Mouse (Mus musculus) cortical plate, adult 2 months (tissue): ENCODE measurements at regions not wholly inside any gene's neighbourhood (a gene's known extent, or its start where the extent isn't known, plus 50 kb on each side); places are given as distances from the start of the nearest gene placed in this dataset.

Experiments
- H3K27ac ChIP-seq: fragments of 200-500 bp; 2 replicates; pipeline ENCODE4 v1.5.1; 2012; ENCODE audit warnings: low read length, control low read depth, inconsistent platforms; ENCODE audit not compliant: insufficient read depth
- H3K4me1 ChIP-seq: fragments of 200-500 bp; 2 replicates; pipeline ENCODE4 v1.6.1; 2011; ENCODE audit warnings: low read length; ENCODE audit not compliant: control insufficient read depth, insufficient read depth
- H3K4me3 ChIP-seq: fragments of 200-500 bp; 2 replicates; pipeline ENCODE4 v1.5.1; 2011; ENCODE audit warnings: mild to moderate bottlenecking, low read length, control low read depth; ENCODE audit not compliant: insufficient read depth
- CTCF ChIP-seq: fragments of 200-500 bp; IDR thresholded peaks from 2 replicates; pipeline ENCODE4 v1.5.1; 2011; ENCODE audit warnings: mild to moderate bottlenecking, control low read depth, low read length; ENCODE audit not compliant: insufficient read depth; ENCODE audit errors: extremely low read depth
- POLR2A ChIP-seq: fragments of 200-500 bp; IDR thresholded peaks from 2 replicates; pipeline ENCODE4 v1.6.1; 2011; ENCODE audit warnings: mild to moderate bottlenecking, low read length, control low read depth; ENCODE audit not compliant: insufficient read depth; ENCODE audit errors: extremely low read depth

DNA sequence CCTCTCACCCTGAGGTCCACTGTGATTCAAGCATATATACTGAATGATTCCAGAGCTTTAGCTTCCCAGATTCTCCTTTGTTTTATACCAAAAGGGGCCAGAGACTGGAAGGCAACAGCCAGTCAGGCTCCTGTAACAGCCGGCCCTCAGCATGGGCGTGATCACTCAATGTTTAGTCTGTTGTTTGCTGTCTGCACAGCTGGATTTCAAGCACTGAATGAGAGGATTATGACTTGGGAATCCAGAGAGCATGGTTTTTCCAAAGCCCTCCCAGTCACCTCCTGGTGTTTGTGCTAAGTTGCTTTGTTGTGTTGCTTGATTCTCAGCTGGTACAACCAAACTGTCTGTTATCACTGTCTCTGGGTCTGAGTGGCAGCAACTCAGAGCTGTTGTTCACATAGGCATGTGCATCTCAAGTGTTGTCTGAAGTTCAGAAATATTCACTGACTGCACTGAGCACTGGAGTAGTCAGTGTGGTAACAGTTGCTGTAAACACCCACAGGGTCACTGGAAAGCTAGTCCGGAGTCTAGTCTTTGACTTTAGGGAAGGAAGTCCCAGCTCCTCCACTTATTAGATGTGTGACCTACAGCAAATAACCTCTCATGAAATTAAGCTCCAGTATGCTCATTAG is 196.9 kb upstream of the Fggy start:
- no peak overlapping the region for H3K4me3 ChIP-seq
- H3K27ac ChIP-seq, result no peak overlapping the region
- TF ChIP-seq POLR2A (no peak), CTCF (no peak)
- H3K4me1 ChIP-seq, result no peaks in the 10 kb centered on the region

DNA sequence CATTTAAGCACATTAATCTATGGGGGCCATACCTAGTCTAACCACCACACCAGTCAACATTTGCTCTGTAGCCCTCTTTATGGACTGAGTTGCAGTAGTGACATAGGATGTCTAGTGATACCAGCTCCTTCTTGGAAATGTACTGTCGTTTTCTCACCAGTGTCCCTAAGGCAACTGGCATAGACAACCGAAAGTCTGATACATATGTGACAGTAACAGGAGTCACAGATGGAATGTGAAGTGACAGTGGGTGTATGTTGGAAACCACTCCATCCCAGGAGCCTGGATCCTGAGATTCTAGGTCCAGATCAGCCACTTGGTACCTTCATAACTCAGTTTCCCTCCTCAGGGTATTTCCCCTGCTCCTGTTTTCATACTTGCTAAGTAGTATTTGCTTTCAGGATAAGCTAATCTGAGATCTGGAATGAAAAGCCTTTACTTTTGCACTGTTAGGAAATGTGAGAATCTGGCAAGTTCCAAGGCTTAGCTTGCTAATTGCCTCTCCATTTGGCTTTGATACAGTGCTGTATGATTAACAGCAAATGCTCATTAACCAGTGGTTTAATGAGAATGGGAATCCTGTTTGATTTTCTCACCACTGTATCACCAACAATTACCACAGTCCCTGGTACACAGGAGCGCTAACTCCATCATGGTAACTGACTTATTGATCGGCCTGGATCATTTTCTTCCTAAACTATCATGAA is 192.8 kb upstream of the Fggy start:
- Histone ChIP-seq H3K27ac (no peak overlapping the region), H3K4me3 (no peak overlapping the region), H3K4me1 (no peaks in the 10 kb centered on the region)
- TF ChIP-seq POLR2A (no peak), CTCF (no peak)

DNA sequence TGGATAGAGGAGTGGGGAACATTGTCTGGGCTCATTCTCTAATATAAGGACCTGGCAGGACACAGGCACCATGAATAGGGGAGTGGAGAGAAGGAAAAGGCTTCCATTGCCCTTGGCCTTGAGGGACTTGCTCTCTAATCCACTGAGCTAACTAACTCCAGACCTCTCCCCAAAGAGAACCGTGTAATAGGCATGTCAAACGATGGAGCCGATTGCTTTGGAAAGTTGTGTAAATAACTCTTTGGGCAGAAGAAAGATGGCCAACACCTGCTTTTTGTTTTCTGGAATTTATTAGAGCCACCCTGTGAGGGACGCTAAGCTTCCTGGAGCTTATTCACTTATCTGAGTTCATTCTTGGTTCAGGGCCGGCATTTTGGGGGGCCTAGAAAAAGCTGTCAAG is 180.9 kb upstream of the Fggy start:
- H3K4me1 ChIP-seq, result no peaks in the 10 kb centered on the region
- TF ChIP-seq CTCF (no peak), POLR2A (no peak)
- H3K27ac ChIP-seq, result no peak overlapping the region

DNA sequence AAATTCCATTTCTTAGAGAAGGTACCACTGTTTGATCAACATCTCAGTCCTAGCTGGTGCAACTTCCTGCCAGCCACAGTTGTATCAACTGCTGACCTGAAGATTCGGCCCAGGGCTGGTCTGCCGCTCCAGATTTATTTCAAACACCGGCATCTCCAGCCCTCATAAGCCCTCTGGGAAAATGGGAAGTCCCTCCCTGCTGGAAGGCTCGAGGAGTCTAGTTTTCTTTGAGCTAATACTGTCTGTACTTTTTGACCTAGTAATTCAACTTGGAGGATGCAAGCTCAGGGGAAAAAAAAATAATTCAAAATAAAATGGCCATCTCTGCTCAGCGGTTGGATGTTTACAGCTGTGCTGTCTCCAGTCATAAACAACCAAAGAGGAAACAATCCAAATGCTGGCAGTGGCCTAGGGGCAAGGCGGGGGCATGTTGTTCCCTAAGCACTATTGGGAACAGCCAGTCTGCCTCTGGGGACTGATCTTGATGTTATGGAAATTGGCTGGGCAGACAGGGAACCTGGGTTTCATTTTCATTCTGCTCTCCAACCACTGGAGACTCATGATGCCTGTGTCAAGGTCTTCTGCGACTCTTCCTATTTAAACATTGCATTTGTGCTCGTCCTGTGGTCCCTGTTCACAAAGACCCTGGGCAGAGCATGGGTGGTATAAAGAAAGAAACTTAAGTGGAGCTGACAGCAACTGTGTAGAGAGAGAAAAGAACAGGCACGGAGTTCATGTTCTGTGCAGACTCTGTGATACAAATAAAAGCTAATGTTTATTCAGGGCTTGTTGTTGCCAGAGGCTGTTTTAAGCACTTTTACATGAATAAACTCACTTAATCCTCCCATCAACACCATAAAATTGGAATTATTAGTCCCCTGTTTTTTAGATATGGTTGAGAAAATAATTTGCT is 179.8 kb upstream of the Fggy start:
- no peak for TF ChIP-seq CTCF
- TF ChIP-seq POLR2A, result no peak
- H3K27ac ChIP-seq, result no peak overlapping the region
- no peaks in the 10 kb centered on the region for H3K4me1 ChIP-seq
- H3K4me3 ChIP-seq, result no peak overlapping the region

More for the DNA sequence above, 180.9 kb upstream of the Fggy start:
- no peak overlapping the region for H3K4me3 ChIP-seq

DNA sequence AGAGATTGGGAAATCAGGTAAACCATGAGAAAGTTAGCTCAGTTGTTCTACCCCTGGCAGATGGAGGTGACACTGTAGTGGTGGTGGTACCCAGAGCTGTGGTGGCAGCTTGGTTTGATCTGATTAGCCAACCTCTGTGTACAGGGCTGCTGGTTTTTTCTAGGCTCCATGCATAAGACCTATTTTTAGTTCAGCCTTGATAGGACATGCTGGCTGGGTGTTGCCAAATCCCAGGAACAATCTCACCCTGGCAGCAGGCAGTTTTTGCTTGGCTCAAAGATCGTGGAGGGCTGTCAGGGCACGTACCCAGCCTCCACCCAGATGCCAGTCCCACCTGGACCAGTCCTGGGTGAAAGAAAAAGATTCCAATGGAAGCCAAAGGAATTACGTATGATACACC is 178.7 kb upstream of the Fggy start:
- H3K4me1 ChIP-seq, result no peaks in the 10 kb centered on the region
- TF ChIP-seq POLR2A, result no peak
- TF ChIP-seq CTCF, result no peak
- no peak overlapping the region for H3K4me3 ChIP-seq
- H3K27ac ChIP-seq, result no peak overlapping the region

DNA sequence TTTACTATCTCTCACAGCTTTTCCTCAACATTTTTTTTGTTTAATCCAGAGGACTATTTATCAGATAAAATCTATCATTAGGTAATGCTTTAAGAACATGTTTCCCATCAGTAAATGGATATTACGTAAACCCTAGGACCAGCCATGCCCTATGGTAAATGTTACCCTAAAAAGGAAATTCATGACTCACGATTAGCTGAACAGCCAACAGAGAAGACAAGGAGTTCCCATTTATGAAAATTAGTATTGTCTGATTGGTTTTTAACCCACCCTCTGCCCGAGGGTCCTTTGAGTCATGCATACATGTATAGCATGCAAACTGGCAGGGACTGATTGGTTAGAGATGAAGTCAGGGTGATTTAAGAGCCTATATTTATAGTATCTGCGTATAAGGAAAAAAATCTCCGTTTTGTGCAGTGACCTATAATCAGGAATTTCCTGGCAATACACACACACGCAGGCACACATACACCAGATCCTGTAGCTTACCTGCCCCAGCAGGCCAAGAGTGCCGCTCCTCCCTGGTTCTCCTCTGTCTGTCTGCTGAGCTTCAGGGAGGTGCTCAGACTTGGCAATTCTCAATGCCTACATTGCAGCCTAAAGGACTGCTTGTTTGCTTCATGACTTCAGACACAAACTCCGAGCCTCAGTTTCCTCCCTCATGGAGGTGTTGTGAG is 174.0 kb upstream of the Fggy start:
- no peak for TF ChIP-seq POLR2A
- no peak for TF ChIP-seq CTCF

DNA sequence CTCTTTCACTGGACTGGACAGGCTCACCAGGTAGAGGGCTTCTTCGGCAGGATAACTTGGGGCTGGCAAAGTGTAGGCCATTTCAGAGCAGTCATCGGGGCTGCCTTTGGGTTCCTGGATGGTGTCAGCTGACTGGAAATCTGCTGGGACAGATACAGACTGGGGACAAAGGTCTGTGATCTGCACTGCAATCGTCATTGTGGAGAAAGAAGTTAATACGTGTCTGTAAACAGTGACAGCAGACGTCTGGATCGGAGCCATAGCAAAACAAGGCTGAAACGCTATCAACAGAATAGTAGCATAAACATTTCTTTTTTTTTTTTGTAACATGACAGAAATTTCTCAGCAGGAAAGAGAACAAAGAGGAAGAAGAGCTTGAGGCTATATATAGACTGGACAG is 171.8 kb upstream of the Fggy start:
- TF ChIP-seq POLR2A (no peak), CTCF (no peak)
- Histone ChIP-seq H3K27ac (no peak overlapping the region), H3K4me1 (no peaks in the 10 kb centered on the region), H3K4me3 (no peak overlapping the region)

More for the DNA sequence above, 174.0 kb upstream of the Fggy start:
- Histone ChIP-seq H3K4me1 (no peaks in the 10 kb centered on the region), H3K27ac (no peak overlapping the region), H3K4me3 (no peak overlapping the region)

DNA sequence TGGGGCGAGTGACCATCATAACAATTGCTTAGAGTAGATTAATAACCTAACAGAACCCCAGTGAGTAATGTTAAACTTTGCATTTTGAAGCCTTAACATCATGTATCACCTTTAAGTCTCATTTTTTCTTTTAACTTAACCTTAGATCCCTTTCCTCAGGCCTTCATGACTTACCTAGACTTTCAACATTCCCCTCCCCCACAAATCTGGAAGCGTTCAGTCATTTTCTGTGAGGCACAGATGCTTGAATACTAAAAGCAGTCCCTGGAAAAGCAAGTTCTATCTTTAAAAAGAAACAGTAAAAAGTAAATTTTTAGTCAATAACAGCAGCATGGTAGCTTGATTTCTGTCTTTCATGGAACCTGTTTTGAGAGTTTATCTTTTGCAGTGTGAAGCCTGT is 171.3 kb upstream of the Fggy start:
- Histone ChIP-seq H3K4me1 (no peaks in the 10 kb centered on the region), H3K4me3 (no peak overlapping the region), H3K27ac (no peak overlapping the region)
- TF ChIP-seq POLR2A, result no peak
- TF ChIP-seq CTCF, result no peak

DNA sequence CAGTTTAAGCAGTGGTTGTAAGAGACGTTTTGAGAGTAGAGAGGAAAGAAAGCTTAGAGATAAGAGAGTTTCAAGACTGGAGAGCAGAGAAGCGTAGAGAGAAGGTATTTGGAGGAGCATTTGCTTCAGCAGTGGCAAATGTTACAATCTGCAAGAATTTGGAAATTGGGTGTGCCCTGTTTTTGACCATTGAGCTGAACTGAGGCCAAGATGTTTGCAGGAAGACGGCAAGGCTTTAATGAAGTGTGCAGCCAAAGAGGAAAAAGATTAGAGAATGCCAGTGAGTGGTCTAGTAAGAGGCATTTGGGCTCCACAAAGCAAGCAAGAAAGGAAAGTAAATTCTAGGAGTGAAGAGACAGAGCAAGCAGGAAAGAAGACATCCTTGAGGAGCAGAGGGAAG is 168.8 kb upstream of the Fggy start:
- Histone ChIP-seq H3K27ac (no peak overlapping the region), H3K4me3 (no peak overlapping the region), H3K4me1 (no peaks in the 10 kb centered on the region)
- TF ChIP-seq CTCF (no peak), POLR2A (no peak)

DNA sequence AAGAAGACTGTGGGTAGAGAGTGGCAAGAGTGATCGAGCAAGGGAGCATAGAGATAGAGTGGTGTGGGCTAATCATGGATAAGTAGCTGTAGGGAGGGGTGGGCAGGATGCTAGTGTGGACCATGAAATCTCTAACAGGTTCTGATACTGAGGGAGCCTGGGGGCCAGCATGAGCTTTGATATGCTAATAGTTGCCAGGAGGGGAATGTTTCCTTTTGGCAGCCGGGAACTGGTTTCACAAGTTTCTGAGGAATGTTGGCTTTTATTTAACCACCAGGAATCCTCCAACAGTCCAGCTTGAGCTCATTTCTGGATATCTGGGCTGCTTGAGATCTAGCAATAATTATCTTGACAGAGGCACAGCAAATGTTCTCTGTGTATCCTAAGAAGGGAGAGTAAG is 167.7 kb upstream of the Fggy start:
- no peak for TF ChIP-seq POLR2A
- TF ChIP-seq CTCF, result no peak
- no peak overlapping the region for H3K27ac ChIP-seq
- H3K4me3 ChIP-seq, result no peak overlapping the region
- H3K4me1 ChIP-seq, result no peaks in the 10 kb centered on the region
